Mouse (Mus musculus) erythroid progenitor cell, adult 5-6 weeks (primary cell): ENCODE data around the gene En2. TPM values are rescaled to one million over a fixed set of nuclear protein-coding genes. Genes with fewer than 3 reads are reported as not detected.

Experiments
- ATAC-seq: replicated peaks from 2 replicates; pipeline ENCODE4 v1.8.0; 2016; ENCODE audit warnings: moderate number of reproducible peaks, mild to moderate bottlenecking, moderate TSS enrichment, inconsistent platforms; ENCODE audit not compliant: poor library complexity, low FRiP score, severe bottlenecking
- total RNA-seq, 2 experiments: library from RNA; stranded (forward) in 1 of 2; stranded (reverse) in 1 of 2; fragments of 150-400 nt in 1 of 2; fragments of 186-747, 209-891 nt in 1 of 2; gene quantifications; 2 replicates each; pipeline versions ENCODE4 v1.2.3 to v1.2.4; 2015 to 2017; ENCODE audit warnings: low replicate concordance in 2 of 2

En2 gene
- total RNA-seq, 2 experiments from 2014 or later, result not detected

- ATAC-seq, result no peak
Observed at GRCm38 (mm10) chr5:28219596-28219995, 54.1 kb downstream of the En2 start.

Other genes with a start within 250 kb of the En2 start
- 6.5 and 13.0 TPM in 2 replicates for gene Insig1, start 94.3 kb upstream of the En2 start, total RNA-seq (2015; ENCODE audit: low replicate concordance)
- gene Insig1, start 94.3 kb upstream of the En2 start, total RNA-seq (2017; ENCODE audit: low replicate concordance), result 7.7 and 15.4 TPM in 2 replicates
- gene Cnpy1, start 80.1 kb downstream of the En2 start, total RNA-seq (2015; ENCODE audit: low replicate concordance), result not detected in 2 replicates
- not detected in 2 replicates for gene Cnpy1, start 80.1 kb downstream of the En2 start, total RNA-seq (2017; ENCODE audit: low replicate concordance)
- gene Rbm33, start 151.4 kb downstream of the En2 start, total RNA-seq (2015; ENCODE audit: low replicate concordance), result 68.5 and 91.0 TPM in 2 replicates
- gene Rbm33, start 151.4 kb downstream of the En2 start, total RNA-seq (2017; ENCODE audit: low replicate concordance), result 101 and 126 TPM in 2 replicates